Mouse (Mus musculus) frontal cortex, postnatal 36 days (tissue): ENCODE results near the gene Fyttd1.

Source experiments
- DNase-seq, 2 experiments: peaks; one replicate each; pipeline ENCODE4 v3.0.0; 2022; ENCODE audit warnings: low spot score in 2 of 2

Fyttd1 gene

DNA sequence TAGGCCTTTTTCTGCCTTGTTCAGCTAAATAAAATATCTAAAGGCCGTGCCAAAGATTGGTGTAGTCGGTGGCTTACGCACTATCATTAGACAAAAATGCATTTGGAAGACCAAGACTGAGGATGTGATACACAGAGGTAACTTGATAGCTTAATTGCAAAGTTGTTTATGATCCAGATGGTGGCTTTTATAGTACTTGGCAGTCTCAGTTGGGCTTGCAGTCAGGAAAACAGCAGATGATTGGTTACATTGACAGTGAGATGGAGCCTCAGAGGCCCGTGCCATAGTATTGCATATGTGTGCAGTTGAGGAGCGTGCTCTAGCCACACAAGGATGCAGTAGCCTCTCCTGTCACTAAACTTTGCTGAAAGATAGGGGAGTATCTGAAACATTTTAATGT is 65.4 kb downstream of the Fyttd1 start:
- no peak for DNase-seq

DNA sequence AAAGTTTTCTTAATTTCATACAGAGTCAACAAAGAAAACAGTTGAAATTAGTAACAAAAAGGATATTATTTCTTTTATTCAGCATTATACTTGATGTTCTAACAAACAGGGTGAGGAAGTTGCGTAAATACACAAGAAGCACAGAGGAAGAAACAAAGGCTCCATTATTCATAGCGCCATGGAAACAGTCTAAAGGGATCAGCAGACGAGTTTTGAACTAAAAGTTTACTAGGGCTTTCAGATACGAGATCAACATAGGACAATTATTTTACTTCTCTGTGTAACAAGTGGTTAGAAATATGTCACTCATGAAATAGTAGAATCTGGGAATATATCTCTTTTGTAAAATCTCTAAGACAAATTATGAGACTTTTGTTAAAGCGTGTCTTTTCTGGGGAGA is 68.1 kb downstream of the Fyttd1 start:
- DNase-seq, result no peak

DNA sequence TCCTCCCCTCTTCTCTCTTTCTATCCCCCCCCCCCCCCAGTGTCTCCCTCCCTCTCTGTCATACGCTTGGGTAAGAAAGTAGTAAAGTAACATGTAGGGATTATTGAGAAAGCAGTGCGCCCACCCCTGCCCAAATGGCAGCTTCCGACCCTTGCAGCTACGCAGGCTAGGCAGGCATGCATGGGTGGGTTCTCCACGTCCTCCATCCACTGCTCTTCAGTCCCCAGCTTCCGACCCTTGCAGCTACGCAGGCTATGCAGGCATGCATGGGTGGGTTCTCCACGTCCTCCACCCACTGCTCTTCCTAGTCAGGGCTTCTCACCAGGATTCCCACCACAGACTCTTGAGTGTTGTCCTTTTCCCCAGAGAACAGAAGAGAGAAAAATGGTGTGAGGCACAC is 70.7 kb downstream of the Fyttd1 start:
- DNase-seq, result no peak

DNA sequence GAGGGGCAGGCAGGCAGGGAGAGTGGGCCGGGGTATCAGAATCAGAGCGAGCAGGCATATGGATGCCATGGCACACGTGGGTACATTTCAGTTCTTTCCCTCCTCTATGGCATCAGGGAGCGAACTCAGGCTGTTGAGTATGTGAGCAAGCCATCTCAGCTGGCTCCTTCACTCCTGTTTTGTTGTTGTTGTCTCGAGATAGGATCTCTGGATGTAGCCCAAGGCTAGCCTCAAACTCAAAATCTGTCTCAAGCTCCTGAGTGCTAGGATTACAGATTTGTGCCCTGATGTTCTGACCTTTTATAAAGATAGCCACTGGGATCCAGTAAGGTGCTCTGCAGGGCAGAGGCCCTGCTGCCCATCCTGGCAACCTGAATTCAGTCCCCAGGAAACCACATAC is 71.4 kb downstream of the Fyttd1 start:
- DNase-seq, result no peak

DNA sequence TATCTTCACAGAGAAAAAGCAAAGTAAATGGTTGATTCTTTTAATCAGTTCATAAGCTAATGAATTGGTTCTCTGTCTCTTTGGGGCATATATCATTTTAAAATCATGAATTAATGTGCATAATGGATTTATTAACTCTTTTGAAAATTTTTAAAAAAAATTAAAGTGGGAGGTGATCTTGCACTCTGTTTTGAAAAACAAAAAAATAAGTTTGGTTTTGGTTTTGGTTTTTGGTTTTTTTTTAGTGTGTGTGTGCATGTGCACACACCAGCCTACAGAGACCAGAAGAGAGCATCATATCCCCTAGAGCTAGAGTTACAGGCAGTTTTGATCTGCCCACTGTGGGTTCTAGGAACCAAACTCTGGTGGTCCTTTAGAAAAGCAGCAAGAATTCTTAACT is 72.0 kb downstream of the Fyttd1 start:
- DNase-seq, result no peak

DNA sequence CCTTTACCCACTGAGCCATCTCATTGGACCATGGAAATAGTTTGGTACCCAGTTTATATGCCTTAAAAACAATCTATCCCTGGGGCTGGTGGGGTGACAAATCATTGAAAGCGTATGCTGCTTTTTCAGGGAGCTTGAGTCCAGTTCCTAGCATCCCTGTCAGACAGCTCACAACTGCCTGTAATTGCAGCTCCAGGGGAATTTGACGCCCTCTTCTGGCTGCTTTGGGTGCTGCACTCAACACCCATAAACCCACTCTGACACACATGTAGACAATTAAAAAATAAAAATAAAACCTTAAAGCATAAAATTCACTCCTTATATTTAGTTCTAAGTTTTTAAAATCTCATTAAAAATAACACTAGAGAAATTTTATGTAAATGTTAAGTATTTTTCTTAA is 73.8 kb downstream of the Fyttd1 start:
- no peak for DNase-seq

DNA sequence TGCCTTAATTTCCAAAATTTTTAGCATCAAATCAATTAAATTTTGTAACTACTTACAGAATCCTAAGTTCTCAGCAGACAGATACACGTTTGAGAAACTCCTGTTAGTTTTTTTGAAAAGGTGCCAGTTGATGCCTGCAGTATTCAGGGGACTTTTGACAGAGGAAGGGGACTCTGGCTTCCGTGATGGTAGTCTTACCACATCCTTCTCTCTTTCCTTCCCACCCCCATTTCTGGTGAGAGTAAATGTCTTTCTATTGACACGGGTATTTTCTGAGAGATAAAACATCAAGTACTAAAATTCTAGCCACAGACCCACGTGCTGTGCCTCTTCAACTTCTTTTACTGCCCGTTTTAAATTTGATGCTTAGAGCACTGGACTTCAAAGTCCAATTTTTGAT is 76.5 kb downstream of the Fyttd1 start:
- DNase-seq, result no peak

DNA sequence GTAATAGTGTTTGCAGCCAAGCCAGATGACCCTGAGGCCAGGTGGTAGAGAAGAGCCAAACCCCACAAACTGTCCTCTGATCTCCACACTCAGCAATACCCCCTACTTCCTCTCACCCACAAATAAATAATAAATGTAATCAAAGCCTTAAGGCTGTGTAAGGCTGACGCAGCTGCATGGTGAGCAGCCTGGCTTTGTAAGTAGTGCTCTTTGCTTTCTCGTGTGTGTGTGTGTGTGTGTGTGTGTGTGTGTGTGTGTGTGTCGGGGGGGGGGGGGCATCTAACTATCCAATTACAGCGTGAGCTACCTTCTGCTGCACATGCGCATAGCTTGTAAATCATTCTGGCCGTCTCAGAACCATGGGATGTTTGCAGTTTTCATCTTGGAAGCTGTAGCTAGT is 77.0 kb downstream of the Fyttd1 start:
- DNase-seq, result no peak

DNA sequence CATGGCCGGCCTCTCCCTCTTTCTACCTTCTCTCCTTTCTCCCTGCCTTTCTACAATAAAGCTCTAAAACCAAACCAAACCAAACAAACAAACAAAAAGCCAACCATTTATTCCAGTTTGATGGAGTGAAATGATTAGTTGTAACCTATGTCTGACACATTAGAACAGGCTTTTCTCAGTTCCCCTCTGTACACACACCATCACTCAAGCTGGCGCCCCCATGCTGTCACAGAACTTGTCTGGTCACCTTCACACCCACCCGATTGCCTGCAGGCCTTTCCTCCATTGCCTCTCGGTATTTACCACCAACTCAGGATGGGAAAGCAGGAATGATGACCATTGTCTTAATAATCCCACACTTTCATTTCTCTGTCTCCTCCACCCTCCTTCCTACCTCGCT is 79.6 kb downstream of the Fyttd1 start:
- no peak for DNase-seq
